8 mouse cellular contexts compared by ENCODE assay signal in the genomic region with DNA sequence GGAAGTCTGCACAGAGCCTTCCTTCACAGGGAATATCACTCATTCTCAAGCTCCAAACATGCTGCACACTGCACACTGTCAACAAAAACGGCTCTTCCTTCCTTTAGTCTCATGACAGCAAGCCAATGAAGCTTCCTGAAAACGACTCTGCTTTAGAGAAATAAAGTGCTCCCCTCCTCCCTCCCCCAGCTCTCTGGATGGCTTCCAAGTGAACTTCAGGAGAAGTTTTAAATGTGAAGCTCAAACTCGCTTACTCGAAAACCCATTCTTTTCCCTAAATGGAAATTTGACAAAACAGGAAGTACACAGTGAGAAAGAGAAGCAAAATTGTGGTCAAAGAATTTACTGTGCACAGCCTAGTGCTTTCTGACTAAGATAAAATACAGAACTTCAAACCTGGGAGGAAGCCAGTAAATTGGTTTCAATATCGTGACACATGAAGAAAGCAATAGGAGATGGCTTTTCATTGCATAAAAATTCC. TPM values are rescaled to one million over a fixed set of nuclear protein-coding genes. Genes with fewer than 3 reads are reported as not detected.
DNase-seq lines count a peak whose midpoint lies in the region; ATAC-seq and TF ChIP-seq lines count a peak whose summit lies in the region.

No protein-coding gene starts in this region.

- peak overlapping the region; percentile 0; the same call in 1 of the 2 replicates for H3K4me2 ChIP-seq in heart, embryonic 12.5 days
- no peak overlapping the region for H3K4me2 ChIP-seq in midbrain, embryonic 15.5 days

- no peak for TF ChIP-seq POLR2A in ES-Bruce4 (IDR thresholded peaks at IDR 0.05; ENCODE audit: insufficient read depth, low read length)

- H3K4me3 ChIP-seq in gastrocnemius, adult 2 months = peak overlapping the region; percentile 21
- no peak overlapping the region for H3K4me3 ChIP-seq in ES-Bruce4 (ENCODE audit: low read depth, low read length)
- no peak overlapping the region for H3K4me3 ChIP-seq in heart, embryonic 12.5 days
- no peak overlapping the region for H3K4me3 ChIP-seq in midbrain, embryonic 15.5 days

- intact Hi-C loops in gastrocnemius, adult 2 months (cut with DNase I) = no loop called here

- no peak for TF ChIP-seq EP300 in ES-Bruce4 (IDR thresholded peaks at IDR 0.05; ENCODE audit: insufficient read depth, low read depth, low read length)

- peaks cover 32% of the 10 kb centered on the region for H3K36me3 ChIP-seq in ES-Bruce4 (ENCODE audit: control insufficient read depth, insufficient read depth, low read length, poor library complexity, severe bottlenecking)
- H3K36me3 ChIP-seq in heart, embryonic 12.5 days = peaks cover 43% of the 10 kb centered on the region
- peaks cover 34% of the 10 kb centered on the region; the same call in 1 of the 2 replicates for H3K36me3 ChIP-seq in midbrain, embryonic 15.5 days (replicated peaks)

- TF ChIP-seq CTCF in gastrocnemius, adult 2 months (IDR thresholded peaks at IDR 0.05) = no peak
- TF ChIP-seq CTCF in ES-Bruce4 (IDR thresholded peaks at IDR 0.05; ENCODE audit: low read depth, low read length) = no peak

- no peak overlapping the region for H3K9ac ChIP-seq in ES-Bruce4 (ENCODE audit: low read depth, poor library complexity, severe bottlenecking)
- H3K9ac ChIP-seq in heart, embryonic 12.5 days = no peak overlapping the region
- no peak overlapping the region for H3K9ac ChIP-seq in midbrain, embryonic 15.5 days

- no peaks in the 10 kb centered on the region for H3K9me3 ChIP-seq in ES-Bruce4 (replicated peaks; ENCODE audit: control insufficient read depth, insufficient read depth, low read length, poor library complexity, severe bottlenecking)
- H3K9me3 ChIP-seq in heart, embryonic 12.5 days (replicated peaks) = no peaks in the 10 kb centered on the region
- H3K9me3 ChIP-seq in midbrain, embryonic 15.5 days = no peaks in the 10 kb centered on the region

- peak; percentile 53 for DNase-seq in gastrocnemius, adult 2 months
- DNase-seq in gastrocnemius, adult 8-10 months (ENCODE audit: low spot score in 2 of 2) = no peak
- peak; percentile 70 to 79 for DNase-seq in kidney, postnatal 4 days
- DNase-seq in monocyte, adult 2 months (ENCODE audit: low read depth in 1 of 2, low spot score in 2 of 2) = peak; percentile 23 to 44
- DNase-seq in layer of hippocampus, postnatal 10 days (ENCODE audit: low spot score in 2 of 2) = no peak

- no peak for ATAC-seq in heart, embryonic 12.5 days (ENCODE audit: insufficient number of reproducible peaks, low FRiP score)
- no peak for ATAC-seq in midbrain, embryonic 15.5 days (replicated peaks)

- peak overlapping the region; percentile 76 for H3K27ac ChIP-seq in gastrocnemius, adult 2 months
- peak overlapping the region; percentile 32 for H3K27ac ChIP-seq in ES-Bruce4 (ENCODE audit: insufficient read depth, low read length)
- peak overlapping the region; percentile 33; the same call in 1 of the 2 replicates for H3K27ac ChIP-seq in heart, embryonic 12.5 days (ENCODE audit: poor library complexity, severe bottlenecking)
- H3K27ac ChIP-seq in midbrain, embryonic 15.5 days = no peak overlapping the region

- WGBS in heart, embryonic 12.5 days = 36% methylated on average over 5 of the region's 5 CpGs
- WGBS in midbrain, embryonic 15.5 days = 60% methylated on average over 5 of the region's 5 CpGs

- H3K27me3 ChIP-seq in ES-Bruce4 (ENCODE audit: control insufficient read depth, insufficient read depth, low read length, poor library complexity, severe bottlenecking) = no peaks in the 10 kb centered on the region
- no peaks in the 10 kb centered on the region for H3K27me3 ChIP-seq in heart, embryonic 12.5 days (replicated peaks)
- H3K27me3 ChIP-seq in midbrain, embryonic 15.5 days (replicated peaks) = no peaks in the 10 kb centered on the region

- peaks cover 2% of the 10 kb centered on the region for H3K4me1 ChIP-seq in ES-Bruce4 (ENCODE audit: control insufficient read depth, insufficient read depth, low read length)
- peaks cover 13% of the 10 kb centered on the region for H3K4me1 ChIP-seq in heart, embryonic 12.5 days (replicated peaks)
- H3K4me1 ChIP-seq in midbrain, embryonic 15.5 days = no peaks in the 10 kb centered on the region

RNA-seq across cellular contexts. Expression of a gene that starts 16.3 kb away (rescaled TPM):
- 1 to 10 TPM; 8.7 to 9.0 TPM for total RNA-seq in gastrocnemius, adult 2 months (2021)
- total RNA-seq in gastrocnemius, adult 8-10 months (2022) = 1 to 10 TPM; 6.7 to 8.4 (median 7.3) TPM
- 21.0 and 21.9 TPM in 2 replicates for polyA plus RNA-seq in ES-Bruce4 (2011; ENCODE audit: insufficient read depth, insufficient read length, low read depth, missing spikeins)
- 24.0 and 25.3 TPM in 2 replicates for polyA plus RNA-seq in heart, embryonic 12.5 days (2016; fragmentation: Nextera tagmentation; extraction: Ambion mirVana)
- total RNA-seq in layer of hippocampus, postnatal 10 days (2021) = 10 to 100 TPM; 38.4 to 39.2 TPM
- 43.9 and 45.3 TPM in 2 replicates for polyA plus RNA-seq in midbrain, embryonic 15.5 days (2015; fragmentation: Nextera tagmentation; extraction: Ambion mirVana)

RNA-seq across cellular contexts. Expression of a gene that starts 25.0 kb away (rescaled TPM):
- 100 to 1,000 TPM; 286 to 306 TPM for total RNA-seq in gastrocnemius, adult 2 months (2021)
- total RNA-seq in gastrocnemius, adult 8-10 months (2022) = 100 to 1,000 TPM; 242 to 262 (median 246) TPM
- 421 and 456 TPM in 2 replicates for polyA plus RNA-seq in ES-Bruce4 (2011; ENCODE audit: insufficient read depth, insufficient read length, low read depth, missing spikeins)
- polyA plus RNA-seq in heart, embryonic 12.5 days (2016; fragmentation: Nextera tagmentation; extraction: Ambion mirVana) = 421 and 431 TPM in 2 replicates
- 100 to 1,000 TPM; 218 to 287 TPM for total RNA-seq in layer of hippocampus, postnatal 10 days (2021)
- polyA plus RNA-seq in midbrain, embryonic 15.5 days (2015; fragmentation: Nextera tagmentation; extraction: Ambion mirVana) = 495 and 513 TPM in 2 replicates

Comparison
In these comparisons a context has a peak if more than half of its experiments do, and no peak if none do; other contexts are left out.
1. DNase-seq: peak in gastrocnemius, adult 2 months (single experiment), kidney, postnatal 4 days (2 of 2) and monocyte, adult 2 months (2 of 2); none in gastrocnemius, adult 8-10 months (0 of 2) and layer of hippocampus, postnatal 10 days (0 of 2).